Mouse (Mus musculus): ENCODE results near the gene Mdm1. TPM values are rescaled to one million over a fixed set of nuclear protein-coding genes. Genes with fewer than 3 reads are reported as not detected.

Mdm1 gene
- polyA plus RNA-seq, 1 experiment from 2014 or later = 46.1 TPM

DNA sequence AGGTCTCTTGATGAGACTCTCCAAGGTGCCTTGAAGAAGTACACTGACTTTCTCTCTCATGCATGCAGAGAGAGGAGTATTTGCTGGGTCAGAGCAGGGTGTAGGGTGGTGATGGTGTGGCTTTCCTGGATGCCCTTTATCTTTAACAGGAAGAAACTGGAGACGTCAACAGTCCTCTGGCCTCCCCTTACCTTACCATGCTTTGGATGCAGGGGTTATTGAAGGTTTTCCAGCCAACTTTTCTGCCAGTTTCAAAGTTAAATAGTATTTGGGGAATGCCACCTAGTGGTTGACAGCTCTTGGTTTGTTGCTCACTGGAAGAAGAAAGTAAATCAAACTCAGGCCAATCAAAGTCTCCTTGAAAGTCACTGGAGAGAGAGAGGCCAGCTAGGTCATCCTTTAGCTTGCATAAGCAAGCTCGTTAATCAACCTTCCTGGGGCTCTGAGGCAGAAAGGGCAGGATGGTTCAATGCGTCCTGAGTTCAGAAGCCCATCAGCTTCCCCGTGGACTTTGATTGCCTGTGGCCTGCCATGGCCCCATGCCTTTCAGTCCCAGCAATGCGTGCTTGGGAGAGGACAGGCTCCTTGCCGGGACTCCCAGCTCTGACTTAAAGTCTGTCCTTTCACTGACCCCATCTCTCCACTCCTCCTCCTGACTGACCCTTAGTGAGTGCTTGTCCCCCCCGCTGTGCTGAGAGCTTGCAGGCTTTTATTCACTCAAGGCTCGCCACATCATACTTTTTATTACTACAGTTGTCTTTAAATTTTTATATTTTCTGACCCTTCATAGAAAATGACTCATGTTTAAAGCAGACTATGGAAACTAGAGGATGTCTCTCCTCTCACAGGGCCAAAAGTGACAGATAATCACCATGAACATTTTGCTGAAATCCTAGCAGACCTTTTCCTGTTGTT lies 31.3 kb upstream of the Mdm1 start:
- ATAC-seq = 0 out of 2 replicates have a peak, but pooled peaks have one; percentile 47
- Histone ChIP-seq H3K4me1 (replicated peaks) (peaks cover 16% of the 10 kb centered on the region), H3K4me3 (replicated peaks) (no peak overlapping the region), H3K4me2 (replicated peaks) (no peak overlapping the region), H3K9me3 (no peaks in the 10 kb centered on the region), H3K27me3 (0 out of 2 replicates have a peak, but pooled peaks cover 3% of the 10 kb centered on the region), H3K27ac (no peak overlapping the region), H3K36me3 (no peaks in the 10 kb centered on the region), H3K9ac (replicated peaks) (no peak overlapping the region)
- WGBS = 22% methylated on average over 8 of the region's 8 CpGs

GRCm38 (mm10) chr10:118110921-118111301 lies 30.7 kb upstream of the Mdm1 start:
- Histone ChIP-seq H3K36me3 (no peaks in the 10 kb centered on the region), H3K27ac (no peak overlapping the region), H3K4me3 (replicated peaks) (no peak overlapping the region), H3K9me3 (no peaks in the 10 kb centered on the region), H3K4me1 (replicated peaks) (peaks cover 16% of the 10 kb centered on the region), H3K9ac (replicated peaks) (no peak overlapping the region), H3K4me2 (replicated peaks) (no peak overlapping the region), H3K27me3 (0 out of 2 replicates have a peak, but pooled peaks cover 3% of the 10 kb centered on the region)
- ATAC-seq = no peak
- 78% methylated on average over 7 of the region's 7 CpGs for WGBS

- Histone ChIP-seq H3K27ac (no peak overlapping the region), H3K9ac (replicated peaks) (no peak overlapping the region), H3K4me1 (replicated peaks) (peaks cover 16% of the 10 kb centered on the region), H3K36me3 (no peaks in the 10 kb centered on the region), H3K27me3 (no peaks in the 10 kb centered on the region), H3K4me2 (replicated peaks) (no peak overlapping the region), H3K4me3 (replicated peaks) (no peak overlapping the region), H3K9me3 (no peaks in the 10 kb centered on the region)
- no peak for ATAC-seq
- WGBS = 20% methylated on average over 7 of the region's 7 CpGs
Measured at GRCm38 (mm10) chr10:118111621-118112020, 30.0 kb upstream of the Mdm1 start.

DNA sequence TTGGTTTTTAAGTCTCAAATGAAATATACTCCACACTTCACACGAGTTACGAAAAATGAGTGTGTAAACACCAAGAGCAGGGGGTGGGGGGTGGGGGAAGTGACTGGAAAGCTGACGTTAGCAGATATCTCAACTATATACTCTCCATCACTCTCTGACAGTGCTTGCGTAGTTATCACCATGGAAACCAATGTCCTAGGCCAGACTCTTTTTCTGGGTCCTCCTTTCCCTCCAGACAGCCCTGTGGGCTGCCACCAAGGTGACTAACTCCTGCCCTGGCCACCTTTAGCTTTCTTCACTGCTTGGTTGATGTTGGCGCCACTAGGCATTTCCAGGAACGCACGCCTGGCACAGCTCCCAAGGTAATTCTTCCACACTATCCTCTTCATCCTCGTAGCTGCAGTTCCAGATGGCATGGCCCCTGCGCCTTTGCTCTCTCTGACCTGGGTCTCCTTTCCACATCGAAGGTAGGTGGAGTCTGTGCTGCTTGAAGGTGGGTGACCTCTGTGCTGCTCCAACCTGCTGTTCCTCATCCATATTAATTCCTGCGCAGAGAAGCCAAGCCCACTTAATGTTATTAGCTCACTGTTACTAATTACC lies 29.2 kb upstream of the Mdm1 start:
- WGBS = 74% methylated on average over 11 of the region's 11 CpGs

DNA sequence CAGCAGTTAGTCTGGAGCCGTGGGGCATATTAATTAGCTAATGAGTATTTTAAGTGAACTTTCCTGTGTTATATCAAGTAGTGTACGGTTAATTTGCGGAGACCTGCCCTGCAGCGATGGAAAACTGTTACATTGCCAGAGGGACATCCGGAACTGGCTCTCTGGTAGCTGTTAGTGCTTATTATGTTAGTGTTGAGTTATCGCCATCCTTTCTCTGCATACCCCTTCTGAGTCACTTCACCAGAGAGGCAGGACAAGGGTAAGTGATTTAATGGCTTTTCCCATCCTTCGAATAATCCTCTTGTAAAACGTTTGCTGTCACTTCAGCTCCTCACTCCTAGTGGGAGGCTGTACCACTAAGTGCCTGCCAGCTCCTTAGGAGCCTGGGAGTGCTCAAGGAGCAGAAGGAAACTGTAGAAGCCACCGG lies 28.3 kb upstream of the Mdm1 start:
- Histone ChIP-seq H3K4me1 (replicated peaks) (peaks cover 16% of the 10 kb centered on the region), H3K9me3 (no peaks in the 10 kb centered on the region), H3K27ac (no peak overlapping the region), H3K4me2 (replicated peaks) (no peak overlapping the region), H3K36me3 (no peaks in the 10 kb centered on the region), H3K9ac (replicated peaks) (no peak overlapping the region), H3K27me3 (no peaks in the 10 kb centered on the region), H3K4me3 (replicated peaks) (no peak overlapping the region)
- ATAC-seq = peak; percentile 55; the same call in 1 of the 2 replicates
- 53% methylated on average over 9 of the region's 9 CpGs for WGBS

More for the DNA sequence above, 29.2 kb upstream of the Mdm1 start:
- Histone ChIP-seq H3K4me1 (replicated peaks) (peaks cover 16% of the 10 kb centered on the region), H3K27ac (no peak overlapping the region), H3K9ac (replicated peaks) (no peak overlapping the region), H3K4me2 (replicated peaks) (no peak overlapping the region), H3K4me3 (replicated peaks) (no peak overlapping the region), H3K36me3 (no peaks in the 10 kb centered on the region), H3K27me3 (no peaks in the 10 kb centered on the region), H3K9me3 (no peaks in the 10 kb centered on the region)
- no peak for ATAC-seq

- no peak for ATAC-seq
- Histone ChIP-seq H3K4me2 (replicated peaks) (no peak overlapping the region), H3K27me3 (no peaks in the 10 kb centered on the region), H3K4me1 (replicated peaks) (peaks cover 16% of the 10 kb centered on the region), H3K9me3 (no peaks in the 10 kb centered on the region), H3K9ac (replicated peaks) (no peak overlapping the region), H3K36me3 (no peaks in the 10 kb centered on the region), H3K27ac (no peak overlapping the region), H3K4me3 (replicated peaks) (no peak overlapping the region)
- 97% methylated on average over 1 of the region's 1 CpGs for WGBS
Measured at GRCm38 (mm10) chr10:118114271-118114670, 27.3 kb upstream of the Mdm1 start.

DNA sequence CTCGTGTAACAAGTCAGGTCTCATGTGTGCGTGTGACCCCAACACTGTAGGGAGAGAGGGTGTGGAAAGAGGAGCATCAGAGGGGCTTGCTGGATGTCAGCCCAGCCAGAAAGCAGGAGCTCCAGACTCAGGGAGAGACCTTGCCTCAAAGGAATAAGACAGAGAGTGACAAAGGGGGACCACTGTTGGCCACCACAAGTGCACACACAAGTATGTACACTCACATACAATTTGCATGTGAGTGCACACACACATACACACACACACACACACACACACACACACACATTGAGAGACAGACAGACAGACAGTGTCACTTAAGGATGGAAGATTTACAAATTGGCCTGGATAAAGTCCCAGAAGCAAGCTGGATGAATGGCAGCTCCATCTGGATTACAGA lies 25.2 kb upstream of the Mdm1 start:
- no peaks in the 10 kb centered on the region for H3K9me3 ChIP-seq
- WGBS = 93% methylated on average over 2 of the region's 2 CpGs
- no peaks in the 10 kb centered on the region for H3K27me3 ChIP-seq
- H3K4me3 ChIP-seq (replicated peaks) = no peak overlapping the region
- H3K36me3 ChIP-seq = no peaks in the 10 kb centered on the region
- H3K4me2 ChIP-seq (replicated peaks) = no peak overlapping the region
- ATAC-seq = no peak
- H3K9ac ChIP-seq (replicated peaks) = no peak overlapping the region
- H3K4me1 ChIP-seq (replicated peaks) = peaks cover 23% of the 10 kb centered on the region
- no peak overlapping the region for H3K27ac ChIP-seq

GRCm38 (mm10) chr10:118121047-118121936 lies 20.3 kb upstream of the Mdm1 start:
- H3K27me3 ChIP-seq = no peaks in the 10 kb centered on the region

GRCm38 (mm10) chr10:118121937-118122285 lies 19.7 kb upstream of the Mdm1 start:
- Histone ChIP-seq H3K36me3 (no peaks in the 10 kb centered on the region), H3K9me3 (no peaks in the 10 kb centered on the region), H3K9ac (replicated peaks) (no peak overlapping the region), H3K4me1 (replicated peaks) (peaks cover 20% of the 10 kb centered on the region), H3K4me2 (replicated peaks) (peak overlapping the region; percentile 35), H3K27ac (peak overlapping the region; percentile 71), H3K4me3 (replicated peaks) (no peak overlapping the region), H3K27me3 (no peaks in the 10 kb centered on the region)
- WGBS = 25% methylated on average over 13 of the region's 13 CpGs
- peak; percentile 92 for ATAC-seq

More at GRCm38 (mm10) chr10:118121047-118121936, 20.3 kb upstream of the Mdm1 start:
- H3K27ac ChIP-seq = peak overlapping the region; percentile 71
- no peaks in the 10 kb centered on the region for H3K36me3 ChIP-seq
- no peak overlapping the region for H3K4me3 ChIP-seq (replicated peaks)
- peaks cover 20% of the 10 kb centered on the region for H3K4me1 ChIP-seq (replicated peaks)
- H3K9me3 ChIP-seq = no peaks in the 10 kb centered on the region
- ATAC-seq = peak; percentile 19; the same call in 1 of the 2 replicates
- peak overlapping the region; percentile 35 for H3K4me2 ChIP-seq (replicated peaks)
- WGBS = 73% methylated on average over 25 of the region's 25 CpGs
- no peak overlapping the region for H3K9ac ChIP-seq (replicated peaks)

DNA sequence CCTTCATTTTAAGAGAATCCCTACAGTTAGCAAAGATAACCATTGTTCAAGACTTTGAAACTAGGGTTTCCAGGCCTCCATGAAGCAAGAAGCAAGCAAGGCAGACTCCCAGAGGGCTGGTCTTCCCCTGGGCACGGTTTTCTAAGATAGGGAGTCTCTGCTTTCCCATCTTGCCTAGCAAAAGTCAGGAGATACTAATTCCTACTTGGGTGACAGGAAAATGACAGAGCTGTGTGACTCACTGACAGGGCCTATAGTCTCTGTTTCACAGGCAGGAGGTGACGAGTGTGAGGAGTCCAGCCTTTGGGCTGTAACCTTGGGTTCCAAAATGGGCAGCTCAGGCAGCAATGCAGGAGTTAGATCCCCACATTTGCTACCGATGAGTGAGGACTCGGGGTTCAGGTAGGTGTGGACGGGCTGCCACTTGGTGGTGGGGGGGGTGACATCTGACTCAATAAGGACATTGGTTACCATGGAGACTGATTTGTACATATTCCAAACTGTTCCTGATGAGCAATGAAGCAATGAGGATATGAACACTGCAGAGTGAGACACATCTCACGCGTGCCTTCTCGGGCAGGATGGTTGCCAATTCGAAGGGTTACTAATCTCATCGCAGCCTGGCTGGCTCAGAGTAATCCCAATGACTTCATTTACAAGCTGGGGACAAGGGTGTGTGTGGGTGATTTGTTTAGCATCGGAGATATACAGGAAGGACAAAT lies 19.0 kb upstream of the Mdm1 start:
- Histone ChIP-seq H3K4me1 (replicated peaks) (peaks cover 20% of the 10 kb centered on the region), H3K36me3 (no peaks in the 10 kb centered on the region), H3K9ac (replicated peaks) (no peak overlapping the region), H3K27ac (peak overlapping the region; percentile 71), H3K4me2 (replicated peaks) (no peak overlapping the region), H3K9me3 (no peaks in the 10 kb centered on the region), H3K4me3 (replicated peaks) (no peak overlapping the region), H3K27me3 (0 out of 2 replicates have a peak, but pooled peaks cover 3% of the 10 kb centered on the region)
- WGBS = 78% methylated on average over 11 of the region's 11 CpGs
- ATAC-seq = 0 out of 2 replicates have a peak, but pooled peaks have one; percentile 16

DNA sequence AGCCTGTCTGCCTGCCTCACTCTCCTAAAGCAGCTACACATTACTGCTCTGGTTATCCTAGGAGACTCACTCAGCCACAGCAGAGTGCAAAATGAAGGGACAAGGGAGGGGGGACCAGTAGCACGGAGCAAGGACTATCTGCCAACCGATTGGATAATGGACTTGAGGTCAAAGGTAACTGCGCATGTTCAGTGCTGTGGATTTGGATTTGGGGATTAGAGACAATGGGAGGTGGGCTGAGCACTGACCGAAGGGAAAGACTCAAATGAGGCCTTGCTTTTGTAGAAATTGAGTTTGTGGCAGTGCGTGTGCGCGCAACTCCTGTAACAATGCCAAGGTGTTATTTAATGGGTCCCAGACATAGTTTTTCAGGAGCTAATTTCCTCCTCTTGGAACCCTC lies 16.4 kb upstream of the Mdm1 start:
- H3K9ac ChIP-seq (replicated peaks) = no peak overlapping the region
- no peaks in the 10 kb centered on the region for H3K36me3 ChIP-seq
- peaks cover 20% of the 10 kb centered on the region for H3K4me1 ChIP-seq (replicated peaks)
- WGBS = 91% methylated on average over 7 of the region's 7 CpGs
- ATAC-seq = no peak
- no peak overlapping the region for H3K4me3 ChIP-seq (replicated peaks)
- no peaks in the 10 kb centered on the region for H3K9me3 ChIP-seq
- H3K4me2 ChIP-seq (replicated peaks) = no peak overlapping the region
- peaks cover 13% of the 10 kb centered on the region for H3K27me3 ChIP-seq
- H3K27ac ChIP-seq = no peak overlapping the region
